Mouse (Mus musculus) heart, postnatal 0 days (tissue): ENCODE results near the gene Slc44a4. TPM values are rescaled to one million over a fixed set of nuclear protein-coding genes. Genes with fewer than 3 reads are reported as not detected.
A peak's percentile ranks its signal among the peaks of the same experiment; 100 is the strongest.

ENCODE experiments used
- ATAC-seq: fragments of 200-750 bp; cut with Nextera tagmentation; 2 replicates; pipeline ENCODE4 v1.8.0; 2017; ENCODE audit warnings: low read depth, moderate number of reproducible peaks, moderate library complexity; ENCODE audit not compliant: insufficient read depth
- DNase-seq: peaks from one replicate; pipeline ENCODE4 v3.0.0-alpha.2; 2016; ENCODE audit warnings: low spot score
- H3K27ac ChIP-seq: fragments of 300-500 bp; sonication (generic); 2 replicates; pipeline ENCODE4 v1.5.1; 2014; ENCODE audit warnings: low read depth, mild to moderate bottlenecking
- H3K27me3 ChIP-seq: fragments of 300-500 bp; sonication (generic); 2 replicates; pipeline ENCODE4 v1.6.1; 2014; ENCODE audit warnings: low read length, mixed read lengths; ENCODE audit not compliant: control insufficient read depth, insufficient read depth
- H3K36me3 ChIP-seq: fragments of 300-500 bp; sonication (generic); replicated peaks from 2 replicates; pipeline ENCODE4 v1.6.1; 2014; ENCODE audit warnings: low read length, mixed read lengths; ENCODE audit not compliant: control insufficient read depth, insufficient read depth
- H3K4me1 ChIP-seq: fragments of 300-500 bp; sonication (generic); 2 replicates; pipeline ENCODE4 v1.6.1; 2014; ENCODE audit warnings: antibody characterized with exemption; ENCODE audit not compliant: control insufficient read depth, insufficient read depth
- H3K4me2 ChIP-seq: fragments of 300-500 bp; sonication (generic); 2 replicates; pipeline ENCODE4 v1.6.1; 2014; ENCODE audit warnings: low read depth, mild to moderate bottlenecking, low read length, moderate library complexity
- H3K4me3 ChIP-seq: fragments of 300-500 bp; sonication (generic); 2 replicates; pipeline ENCODE4 v1.5.1; 2014; ENCODE audit warnings: low read depth, low read length
- H3K9ac ChIP-seq: fragments of 300-500 bp; sonication (generic); replicated peaks from 2 replicates; pipeline ENCODE4 v1.6.1; 2014; ENCODE audit warnings: low read depth, low read length, mixed read lengths
- H3K9me3 ChIP-seq: fragments of 300-500 bp; sonication (generic); replicated peaks from 2 replicates; pipeline ENCODE4 v1.6.1; 2016; ENCODE audit warnings: low read length; ENCODE audit not compliant: control insufficient read depth
- CTCF ChIP-seq: IDR thresholded peaks from 2 replicates; pipeline ENCODE4 v1.5.1; 2016; ENCODE audit warnings: antibody characterized with exemption, control low read depth, low read depth
- EP300 ChIP-seq: IDR thresholded peaks from 2 replicates; pipeline ENCODE4 v1.6.1; 2016; ENCODE audit warnings: antibody characterized with exemption, low read depth
- WGBS: fragments of 180-500 bp; shearing (Covaris S2); extraction: QIAGEN DNeasy Blood & Tissue Kit; methylation state at CpG from one replicate; pipeline ENCODE4 v1.1.7; 2014; 5-methylcytosine and 5-hydroxymethylcytosine counted together
- polyA plus RNA-seq: library from polyadenylated mRNA; unstranded; fragments of >200 nt; fragmentation: Nextera tagmentation; extraction: Ambion mirVana; gene quantifications from 2 replicates; pipeline ENCODE4 v1.2.1, GENCODE M21; 2015
- total RNA-seq: library from RNA; depleted of rRNA; stranded (reverse); fragments of >200 nt; gene quantifications from 2 replicates; pipeline ENCODE4 v1.2.3, GENCODE M21; 2014; ENCODE audit warnings: low replicate concordance

The Slc44a4 gene
- total and polyA plus RNA-seq, 2 experiments from 2014 or later, result not detected

- 33% methylated on average over 10 of the region's 10 CpGs for WGBS
- Histone ChIP-seq H3K36me3 (peaks cover 15% of the 10 kb centered on the region), H3K27me3 (no peaks in the 10 kb centered on the region), H3K4me1 (no peaks in the 10 kb centered on the region; the same call in 1 of the 2 replicates), H3K4me2 (peak overlapping the region; percentile 84), H3K9ac (peak overlapping the region; percentile 82), H3K4me3 (peak overlapping the region; percentile 74), H3K27ac (0 out of 2 replicates have a peak overlapping the region, but pooled peaks have one; percentile 1), H3K9me3 (no peaks in the 10 kb centered on the region)
- ATAC-seq, result no peak
- TF ChIP-seq CTCF (no peak), EP300 (no peak)
- DNase-seq, result no peak
These were observed 36.5 kb downstream of the Slc44a4 start for GRCm38 (mm10) chr17:34950514-34951455.

- Histone ChIP-seq H3K27me3 (no peaks in the 10 kb centered on the region), H3K4me1 (no peaks in the 10 kb centered on the region; the same call in 1 of the 2 replicates), H3K9me3 (no peaks in the 10 kb centered on the region), H3K36me3 (peaks cover 15% of the 10 kb centered on the region), H3K27ac (peak overlapping the region; percentile 73), H3K4me2 (peak overlapping the region; percentile 84), H3K9ac (peak overlapping the region; percentile 82), H3K4me3 (peak overlapping the region; percentile 74)
- TF ChIP-seq CTCF, result no peak
- no peak for TF ChIP-seq EP300
- ATAC-seq (no peak), DNase-seq (no peak)
- under 1% methylated on average over 29 of the region's 29 CpGs for WGBS
These were observed 37.5 kb downstream of the Slc44a4 start for GRCm38 (mm10) chr17:34951636-34952377.

- under 1% methylated on average over 23 of the region's 23 CpGs for WGBS
These were observed 38.2 kb downstream of the Slc44a4 start for GRCm38 (mm10) chr17:34952378-34953040.

GRCm38 (mm10) chr17:34953258-34953657, 39.0 kb downstream of the Slc44a4 start:
- Histone ChIP-seq H3K4me1 (no peaks in the 10 kb centered on the region; the same call in 1 of the 2 replicates), H3K9me3 (no peaks in the 10 kb centered on the region), H3K27me3 (no peaks in the 10 kb centered on the region), H3K4me2 (no peak overlapping the region), H3K9ac (no peak overlapping the region), H3K4me3 (no peak overlapping the region), H3K27ac (no peak overlapping the region), H3K36me3 (peaks cover 15% of the 10 kb centered on the region)
- no peak for TF ChIP-seq EP300
- no peak for TF ChIP-seq CTCF
- ATAC-seq (no peak), DNase-seq (no peak)
- 77% methylated on average over 3 of the region's 3 CpGs for WGBS

More at GRCm38 (mm10) chr17:34952378-34953040, 38.2 kb downstream of the Slc44a4 start:
- H3K27me3 ChIP-seq, result no peaks in the 10 kb centered on the region
- peak; percentile 75 for ATAC-seq
- H3K4me3 ChIP-seq, result peak overlapping the region; percentile 74
- TF ChIP-seq EP300 (peak; percentile 92), CTCF (peak; percentile 59)
- H3K4me1 ChIP-seq, result no peaks in the 10 kb centered on the region; the same call in 1 of the 2 replicates
- no peaks in the 10 kb centered on the region for H3K9me3 ChIP-seq
- peak overlapping the region; percentile 73 for H3K27ac ChIP-seq
- DNase-seq, result peak; percentile 84
- H3K4me2 ChIP-seq, result peak overlapping the region; percentile 84
- peak overlapping the region; percentile 82 for H3K9ac ChIP-seq
- peaks cover 15% of the 10 kb centered on the region for H3K36me3 ChIP-seq

- DNase-seq (no peak), ATAC-seq (no peak)
- no peak overlapping the region for H3K4me3 ChIP-seq
- no peak overlapping the region for H3K4me2 ChIP-seq
- H3K9me3 ChIP-seq, result no peaks in the 10 kb centered on the region
- WGBS, result 90% methylated on average over 4 of the region's 4 CpGs
- no peak overlapping the region for H3K27ac ChIP-seq
- no peaks in the 10 kb centered on the region for H3K27me3 ChIP-seq
- TF ChIP-seq EP300 (no peak), CTCF (no peak)
- H3K36me3 ChIP-seq, result peaks cover 15% of the 10 kb centered on the region
- H3K9ac ChIP-seq, result no peak overlapping the region
- H3K4me1 ChIP-seq, result no peaks in the 10 kb centered on the region; the same call in 1 of the 2 replicates
These were observed 39.6 kb downstream of the Slc44a4 start for GRCm38 (mm10) chr17:34953904-34954303.
